Mouse (Mus musculus): Measurements from ENCODE around the gene March4. TPM values are rescaled to one million over a fixed set of nuclear protein-coding genes. Genes with fewer than 3 reads are reported as not detected.

March4 gene
- polyA plus RNA-seq, 1 experiment = not detected

GRCm38 (mm10) chr1:72429107-72429807 is 107.5 kb downstream of the March4 start:
- no peak overlapping the region for H3K4me3 ChIP-seq (ENCODE audit: insufficient read depth, low read length)
- H3K4me1 ChIP-seq (ENCODE audit: control insufficient read depth, insufficient read depth, low read length) = peaks cover 21% of the 10 kb centered on the region
- no peak for TF ChIP-seq CTCF (IDR thresholded peaks at IDR 0.05; ENCODE audit: low read depth, low read length)
- H3K27ac ChIP-seq (ENCODE audit: insufficient read depth, low read depth, low read length) = peak overlapping the region; percentile 73

GRCm38 (mm10) chr1:72428526-72428925 is 108.2 kb downstream of the March4 start:
- H3K27ac ChIP-seq (ENCODE audit: insufficient read depth, low read depth, low read length) = peak overlapping the region; percentile 73
- no peak overlapping the region for H3K4me3 ChIP-seq (ENCODE audit: insufficient read depth, low read length)
- TF ChIP-seq POLR2A (IDR thresholded peaks at IDR 0.05; ENCODE audit: borderline replicate concordance, low read depth, low read length) (no peak), CTCF (IDR thresholded peaks at IDR 0.05; ENCODE audit: low read depth, low read length) (no peak)
- peaks cover 21% of the 10 kb centered on the region for H3K4me1 ChIP-seq (ENCODE audit: control insufficient read depth, insufficient read depth, low read length)

- TF ChIP-seq CTCF (IDR thresholded peaks at IDR 0.05; ENCODE audit: low read depth, low read length) (no peak), POLR2A (IDR thresholded peaks at IDR 0.05; ENCODE audit: borderline replicate concordance, low read depth, low read length) (no peak)
- Histone ChIP-seq H3K27ac (ENCODE audit: insufficient read depth, low read depth, low read length) (no peak overlapping the region), H3K4me3 (ENCODE audit: insufficient read depth, low read length) (no peak overlapping the region), H3K4me1 (ENCODE audit: control insufficient read depth, insufficient read depth, low read length) (peaks cover 21% of the 10 kb centered on the region)
These were observed 110.3 kb downstream of the March4 start for GRCm38 (mm10) chr1:72426456-72426855.

- Histone ChIP-seq H3K4me1 (ENCODE audit: control insufficient read depth, insufficient read depth, low read length) (no peaks in the 10 kb centered on the region), H3K27ac (ENCODE audit: insufficient read depth, low read depth, low read length) (no peak overlapping the region), H3K4me3 (ENCODE audit: insufficient read depth, low read length) (no peak overlapping the region)
- no peak for TF ChIP-seq CTCF (IDR thresholded peaks at IDR 0.05; ENCODE audit: low read depth, low read length)
- TF ChIP-seq POLR2A (IDR thresholded peaks at IDR 0.05; ENCODE audit: borderline replicate concordance, low read depth, low read length) = no peak
These were observed 114.6 kb downstream of the March4 start for GRCm38 (mm10) chr1:72422121-72422520.

GRCm38 (mm10) chr1:72420220-72420619 is 116.5 kb downstream of the March4 start:
- no peak for TF ChIP-seq POLR2A (IDR thresholded peaks at IDR 0.05; ENCODE audit: borderline replicate concordance, low read depth, low read length)
- TF ChIP-seq CTCF (IDR thresholded peaks at IDR 0.05; ENCODE audit: low read depth, low read length) = no peak
- Histone ChIP-seq H3K4me1 (ENCODE audit: control insufficient read depth, insufficient read depth, low read length) (no peaks in the 10 kb centered on the region), H3K27ac (ENCODE audit: insufficient read depth, low read depth, low read length) (no peak overlapping the region), H3K4me3 (ENCODE audit: insufficient read depth, low read length) (no peak overlapping the region)

GRCm38 (mm10) chr1:72418744-72419655 is 117.7 kb downstream of the March4 start:
- Histone ChIP-seq H3K4me1 (ENCODE audit: control insufficient read depth, insufficient read depth, low read length) (no peaks in the 10 kb centered on the region), H3K27ac (ENCODE audit: insufficient read depth, low read depth, low read length) (no peak overlapping the region), H3K4me3 (ENCODE audit: insufficient read depth, low read length) (no peak overlapping the region)
- no peak for TF ChIP-seq POLR2A (IDR thresholded peaks at IDR 0.05; ENCODE audit: borderline replicate concordance, low read depth, low read length)

- H3K27ac ChIP-seq (ENCODE audit: insufficient read depth, low read depth, low read length) = no peak overlapping the region
- TF ChIP-seq POLR2A (IDR thresholded peaks at IDR 0.05; ENCODE audit: borderline replicate concordance, low read depth, low read length) (no peak), CTCF (IDR thresholded peaks at IDR 0.05; ENCODE audit: low read depth, low read length) (no peak)
- peaks cover 11% of the 10 kb centered on the region for H3K4me1 ChIP-seq (ENCODE audit: control insufficient read depth, insufficient read depth, low read length)
- no peak overlapping the region for H3K4me3 ChIP-seq (ENCODE audit: insufficient read depth, low read length)
These were observed 122.0 kb downstream of the March4 start for GRCm38 (mm10) chr1:72414561-72415253.

GRCm38 (mm10) chr1:72414133-72414532 is 122.6 kb downstream of the March4 start:
- peaks cover 11% of the 10 kb centered on the region for H3K4me1 ChIP-seq (ENCODE audit: control insufficient read depth, insufficient read depth, low read length)
- no peak overlapping the region for H3K27ac ChIP-seq (ENCODE audit: insufficient read depth, low read depth, low read length)
- TF ChIP-seq POLR2A (IDR thresholded peaks at IDR 0.05; ENCODE audit: borderline replicate concordance, low read depth, low read length) (no peak), CTCF (IDR thresholded peaks at IDR 0.05; ENCODE audit: low read depth, low read length) (no peak)
- H3K4me3 ChIP-seq (ENCODE audit: insufficient read depth, low read length) = no peak overlapping the region

- TF ChIP-seq POLR2A (IDR thresholded peaks at IDR 0.05; ENCODE audit: borderline replicate concordance, low read depth, low read length) (no peak), CTCF (IDR thresholded peaks at IDR 0.05; ENCODE audit: low read depth, low read length) (no peak)
- no peak overlapping the region for H3K4me3 ChIP-seq (ENCODE audit: insufficient read depth, low read length)
- H3K27ac ChIP-seq (ENCODE audit: insufficient read depth, low read depth, low read length) = no peak overlapping the region
- peaks cover 11% of the 10 kb centered on the region for H3K4me1 ChIP-seq (ENCODE audit: control insufficient read depth, insufficient read depth, low read length)
These were observed 123.5 kb downstream of the March4 start for GRCm38 (mm10) chr1:72413205-72413604.

Measured in bone marrow macrophage, adult 2 months (primary cell).